8 mouse cellular contexts compared by ENCODE assay signal in genomic region chr7:24594309-24594803, GRCm38 (mm10). TPM values are rescaled to one million over a fixed set of nuclear protein-coding genes. Genes with fewer than 3 reads are reported as not detected.
DNase-seq lines count a peak whose midpoint lies in the region; ATAC-seq and TF ChIP-seq lines count a peak whose summit lies in the region.

No protein-coding gene starts in this region.

- no peak overlapping the region for H3K27ac ChIP-seq in cerebellum, adult 2 months (ENCODE audit: insufficient read depth, low read length)
- no peak overlapping the region for H3K27ac ChIP-seq in forebrain, embryonic 16.5 days (ENCODE audit: low read length)
- no peak overlapping the region for H3K27ac ChIP-seq in liver, embryonic 14.5 days

- TF ChIP-seq CTCF in cerebellum, adult 2 months (IDR thresholded peaks at IDR 0.05; ENCODE audit: borderline replicate concordance, insufficient read depth, low read depth, low read length) = no peak
- no peak for TF ChIP-seq CTCF in E14TG2a.4 (conservative IDR thresholded peaks at IDR 0.05; ENCODE audit: low read length)
- TF ChIP-seq CTCF in liver, embryonic 14.5 days (IDR thresholded peaks at IDR 0.05; ENCODE audit: low read depth) = no peak

- no peaks in the 10 kb centered on the region for H3K36me3 ChIP-seq in E14TG2a.4 (ENCODE audit: insufficient read depth, low read length)
- H3K36me3 ChIP-seq in forebrain, embryonic 16.5 days (ENCODE audit: control insufficient read depth, insufficient read depth) = no peaks in the 10 kb centered on the region
- H3K36me3 ChIP-seq in liver, embryonic 14.5 days (replicated peaks; ENCODE audit: control insufficient read depth, insufficient read depth, low read depth) = no peaks in the 10 kb centered on the region

- H3K4me3 ChIP-seq in cerebellum, adult 2 months (replicated peaks; ENCODE audit: insufficient read depth, low read depth, low read length) = peak overlapping the region; percentile 89
- peak overlapping the region; percentile 84 for H3K4me3 ChIP-seq in E14TG2a.4 (replicated peaks; ENCODE audit: low read length)
- peak overlapping the region; percentile 70 for H3K4me3 ChIP-seq in forebrain, embryonic 16.5 days (replicated peaks; ENCODE audit: low read length)
- H3K4me3 ChIP-seq in liver, embryonic 14.5 days (ENCODE audit: insufficient read depth in 1 of 2, low read depth in 2 of 2, low read length in 2 of 2) = peak overlapping the region; percentile 69 to 74

- peak; percentile 24 for ATAC-seq in forebrain, embryonic 16.5 days
- ATAC-seq in liver, embryonic 14.5 days (ENCODE audit: insufficient read depth) = no peak

- intact Hi-C loops in gastrocnemius, postnatal 36 days (cut with DNase I) = no loop called here

- WGBS in cerebellum, adult 2 months = 6% methylated on average over 13 of the region's 13 CpGs
- 4% methylated on average over 13 of the region's 13 CpGs for WGBS in forebrain, embryonic 16.5 days
- WGBS in liver, embryonic 14.5 days (ENCODE audit: insufficient replicate concordance) = 16% methylated on average over 13 of the region's 13 CpGs

- TF ChIP-seq POLR2A in cerebellum, adult 2 months (IDR thresholded peaks at IDR 0.05; ENCODE audit: borderline replicate concordance, insufficient read depth, low read length) = no peak

- TF ChIP-seq EP300 in liver, embryonic 14.5 days (IDR thresholded peaks at IDR 0.05; ENCODE audit: low read depth) = no peak

- H3K9me3 ChIP-seq in E14TG2a.4 (ENCODE audit: low read length) = no peaks in the 10 kb centered on the region
- no peaks in the 10 kb centered on the region for H3K9me3 ChIP-seq in forebrain, embryonic 16.5 days (ENCODE audit: control insufficient read depth, low read length)
- no peaks in the 10 kb centered on the region for H3K9me3 ChIP-seq in liver, embryonic 14.5 days (ENCODE audit: control insufficient read depth, low read length)

- peak overlapping the region; percentile 70 for H3K4me2 ChIP-seq in forebrain, embryonic 16.5 days (ENCODE audit: low read length)
- H3K4me2 ChIP-seq in liver, embryonic 14.5 days (ENCODE audit: low read depth) = peak overlapping the region; percentile 82

- H3K9ac ChIP-seq in forebrain, embryonic 16.5 days (replicated peaks; ENCODE audit: low read depth, low read length) = peak overlapping the region; percentile 78
- peak overlapping the region; percentile 68 for H3K9ac ChIP-seq in liver, embryonic 14.5 days (replicated peaks)

- H3K27me3 ChIP-seq in cerebellum, adult 2 months (ENCODE audit: control insufficient read depth, insufficient read depth, low read length) = no peaks in the 10 kb centered on the region
- H3K27me3 ChIP-seq in E14TG2a.4 (ENCODE audit: insufficient read depth, low read length) = peaks cover 36% of the 10 kb centered on the region
- H3K27me3 ChIP-seq in forebrain, embryonic 16.5 days (replicated peaks; ENCODE audit: control insufficient read depth, insufficient read depth, low read length) = no peaks in the 10 kb centered on the region
- no peaks in the 10 kb centered on the region for H3K27me3 ChIP-seq in liver, embryonic 14.5 days (ENCODE audit: control insufficient read depth, insufficient read depth, low read length)

- peaks cover 5% of the 10 kb centered on the region for H3K4me1 ChIP-seq in cerebellum, adult 2 months (ENCODE audit: control insufficient read depth, insufficient read depth, low read length)
- H3K4me1 ChIP-seq in E14TG2a.4 (replicated peaks; ENCODE audit: low read depth, low read length) = peaks cover 29% of the 10 kb centered on the region
- peaks cover 14% of the 10 kb centered on the region for H3K4me1 ChIP-seq in forebrain, embryonic 16.5 days (replicated peaks; ENCODE audit: control insufficient read depth, insufficient read depth, low read length)
- peaks cover 20 to 41% of the 10 kb centered on the region in 2 experiments for H3K4me1 ChIP-seq in liver, embryonic 14.5 days (replicated peaks; ENCODE audit: control insufficient read depth in 2 of 2, insufficient read depth in 2 of 2, low read length in 1 of 2)

- DNase-seq in cerebellum, adult 2 months = peak in 1 of 2 experiments; percentile 32
- DNase-seq in cerebellum, adult 11-12 months = no peak
- no peak for DNase-seq in liver, embryonic 14.5 days (ENCODE audit: low read depth in 3 of 3, low spot score in 3 of 3)
- DNase-seq in thymus, postnatal 0 days (ENCODE audit: low spot score) = no peak
- DNase-seq in gastrocnemius, postnatal 36 days = no peak
- no peak for DNase-seq in MN1 (ENCODE audit: low spot score)

RNA-seq across cellular contexts. Expression of gene Zfp575, which starts 6.9 kb away (rescaled TPM):
- 1.4 TPM in 2 replicates for polyA plus RNA-seq in cerebellum, adult 2 months (2012; rRNA removed)
- polyA plus RNA-seq in forebrain, embryonic 16.5 days (2015; fragmentation: Nextera tagmentation; extraction: Ambion mirVana) = 9.9 and 11.7 TPM in 2 replicates
- 0.09 and 0.11 TPM in 2 replicates for polyA plus RNA-seq in liver, embryonic 14.5 days (2012; rRNA removed)
- polyA plus RNA-seq in liver, embryonic 14.5 days (2014; fragmentation: Nextera tagmentation; extraction: Ambion mirVana) = 0.04 TPM in 1 of 2 replicates, not detected in the other
- polyA plus RNA-seq in thymus, postnatal 0 days (2015; fragmentation: Nextera tagmentation; extraction: Ambion mirVana) = 0.48 and 0.71 TPM in 2 replicates
- total RNA-seq in gastrocnemius, postnatal 36 days (2021) = under 1 TPM in 1 of 2 experiments, not detected in 1; 0.18 TPM

RNA-seq across cellular contexts. Expression of gene Ethe1, which starts 7.0 kb away (rescaled TPM):
- polyA plus RNA-seq in cerebellum, adult 2 months (2012; rRNA removed) = 25.7 and 28.0 TPM in 2 replicates
- 19.8 and 23.3 TPM in 2 replicates for polyA plus RNA-seq in forebrain, embryonic 16.5 days (2015; fragmentation: Nextera tagmentation; extraction: Ambion mirVana)
- 14.8 and 16.5 TPM in 2 replicates for polyA plus RNA-seq in liver, embryonic 14.5 days (2012; rRNA removed)
- 24.8 and 27.3 TPM in 2 replicates for polyA plus RNA-seq in liver, embryonic 14.5 days (2014; fragmentation: Nextera tagmentation; extraction: Ambion mirVana)
- 39.2 and 39.9 TPM in 2 replicates for polyA plus RNA-seq in thymus, postnatal 0 days (2015; fragmentation: Nextera tagmentation; extraction: Ambion mirVana)
- 10 to 100 TPM; 23.0 to 24.2 TPM for total RNA-seq in gastrocnemius, postnatal 36 days (2021)

RNA-seq across cellular contexts. Expression of gene Phldb3, which starts 16.2 kb away (rescaled TPM):
- 0.18 TPM in 1 of 2 replicates, not detected in the other for polyA plus RNA-seq in cerebellum, adult 2 months (2012; rRNA removed)
- not detected in 2 replicates for polyA plus RNA-seq in forebrain, embryonic 16.5 days (2015; fragmentation: Nextera tagmentation; extraction: Ambion mirVana)
- polyA plus RNA-seq in liver, embryonic 14.5 days (2012; rRNA removed) = 0.38 and 0.59 TPM in 2 replicates
- polyA plus RNA-seq in liver, embryonic 14.5 days (2014; fragmentation: Nextera tagmentation; extraction: Ambion mirVana) = 0.06 and 0.15 TPM in 2 replicates
- polyA plus RNA-seq in thymus, postnatal 0 days (2015; fragmentation: Nextera tagmentation; extraction: Ambion mirVana) = 0.47 and 0.73 TPM in 2 replicates
- under 1 TPM; 0.30 to 0.66 TPM for total RNA-seq in gastrocnemius, postnatal 36 days (2021)

RNA-seq across cellular contexts. Expression of gene Lypd3, which starts 42.0 kb away (rescaled TPM):
- polyA plus RNA-seq in cerebellum, adult 2 months (2012; rRNA removed) = 0.08 TPM in 1 of 2 replicates, not detected in the other
- polyA plus RNA-seq in forebrain, embryonic 16.5 days (2015; fragmentation: Nextera tagmentation; extraction: Ambion mirVana) = 0.29 and 0.58 TPM in 2 replicates
- 0.03 TPM in 1 of 2 replicates, not detected in the other for polyA plus RNA-seq in liver, embryonic 14.5 days (2012; rRNA removed)
- polyA plus RNA-seq in liver, embryonic 14.5 days (2014; fragmentation: Nextera tagmentation; extraction: Ambion mirVana) = not detected in 2 replicates
- polyA plus RNA-seq in thymus, postnatal 0 days (2015; fragmentation: Nextera tagmentation; extraction: Ambion mirVana) = 1.8 and 2.2 TPM in 2 replicates
- total RNA-seq in gastrocnemius, postnatal 36 days (2021) = not detected

RNA-seq across cellular contexts. Expression of gene Xrcc1, which starts 48.3 kb away (rescaled TPM):
- 46.2 and 51.3 TPM in 2 replicates for polyA plus RNA-seq in cerebellum, adult 2 months (2012; rRNA removed)
- 79.8 and 80.2 TPM in 2 replicates for polyA plus RNA-seq in forebrain, embryonic 16.5 days (2015; fragmentation: Nextera tagmentation; extraction: Ambion mirVana)
- polyA plus RNA-seq in liver, embryonic 14.5 days (2012; rRNA removed) = 27.8 and 28.8 TPM in 2 replicates
- 27.3 and 40.9 TPM in 2 replicates for polyA plus RNA-seq in liver, embryonic 14.5 days (2014; fragmentation: Nextera tagmentation; extraction: Ambion mirVana)
- polyA plus RNA-seq in thymus, postnatal 0 days (2015; fragmentation: Nextera tagmentation; extraction: Ambion mirVana) = 61.0 and 66.5 TPM in 2 replicates
- 10 to 100 TPM; 17.1 to 21.4 TPM for total RNA-seq in gastrocnemius, postnatal 36 days (2021)
